Mouse (Mus musculus) spleen, postnatal 0 days (tissue): ENCODE data around the gene Noxa1. TPM values are rescaled to one million over a fixed set of nuclear protein-coding genes. Genes with fewer than 3 reads are reported as not detected.

Source experiments
- polyA plus RNA-seq: library from polyadenylated mRNA; unstranded; fragments of >200 nt; fragmentation: Nextera tagmentation; extraction: Ambion mirVana; gene quantifications from 2 replicates; pipeline ENCODE4 v1.2.1, GENCODE M21; 2015

Gene Noxa1
- polyA plus RNA-seq, result 0.07 and 0.21 TPM in 2 replicates

DNA sequence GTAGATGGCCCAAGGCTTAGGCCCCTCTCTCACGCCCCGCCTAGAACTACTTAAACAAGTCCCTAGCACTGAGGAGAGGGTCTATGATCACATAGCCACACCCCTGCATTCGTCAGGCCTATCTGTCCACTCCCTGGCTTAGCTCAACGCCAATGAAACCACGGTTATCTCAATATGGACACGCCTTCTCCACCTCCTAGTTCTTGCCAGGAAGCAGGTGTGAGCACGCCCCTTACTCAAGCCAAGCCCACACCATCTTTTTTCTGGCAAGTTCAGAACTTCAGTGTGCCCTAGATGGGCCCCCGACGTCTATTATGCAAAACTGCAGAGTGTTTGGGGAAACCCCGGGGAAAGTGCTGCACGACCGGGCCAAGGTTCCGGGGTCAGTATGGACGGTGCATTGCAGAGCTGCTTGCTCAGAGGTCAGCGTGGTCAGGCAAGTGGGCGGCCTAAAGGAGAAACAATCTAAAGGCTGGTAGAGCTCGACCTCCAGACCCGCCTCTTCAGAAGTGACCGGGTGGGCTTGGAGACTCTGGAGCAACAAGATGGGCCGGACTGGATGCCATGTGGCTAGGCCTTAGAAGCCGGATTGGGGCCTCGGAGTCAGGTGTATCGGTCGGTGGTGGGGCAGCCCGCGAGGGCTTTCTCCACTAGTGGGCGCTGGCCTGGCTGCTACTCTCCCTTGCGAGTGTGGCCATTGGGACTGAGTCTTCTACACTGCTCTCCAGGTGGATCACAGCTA, at the start of gene Noxa1:
TSS of gene Noxa1 (minus strand) at position 41 of the 742 bp plus-strand sequence.

DNA sequence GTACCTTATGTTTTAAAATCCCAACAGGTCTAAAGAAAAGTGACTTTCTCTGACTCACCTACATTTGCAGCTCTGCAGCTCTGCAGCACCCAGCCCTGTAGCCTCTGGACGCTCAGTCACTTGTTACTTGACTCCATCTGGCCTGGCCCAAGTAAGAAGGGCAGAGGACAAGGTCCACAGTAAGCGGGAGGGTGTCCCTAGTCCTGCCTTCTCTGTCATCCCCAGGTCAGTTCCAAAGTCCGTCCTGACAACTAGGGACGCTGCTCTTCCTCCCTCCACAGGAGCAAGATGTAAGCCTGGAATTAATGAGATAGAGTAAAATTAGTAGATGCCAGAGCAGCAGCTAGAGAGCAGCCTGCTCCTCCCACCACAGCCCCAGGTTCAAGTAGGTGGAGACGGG, 14.9 kb downstream of the Noxa1 start, which contains the start of gene Entpd8:
TSS of gene Entpd8 (plus strand) at position 229 of the 400 bp plus-strand sequence.

GRCm38 (mm10) chr2:25054221-25055067, 40.5 kb downstream of the Noxa1 start, which contains the start of gene Nsmf:
Gene Nsmf, plus strand, starts transcription at chr2:25054355.

Other genes starting within 250 kb of the Noxa1 start
- 25.0 and 28.0 TPM in 2 replicates for gene Ehmt1, start 175.5 kb downstream of the Noxa1 start, polyA plus RNA-seq
- gene Arrdc1, start 159.9 kb downstream of the Noxa1 start, polyA plus RNA-seq, result 39.2 and 50.4 TPM in 2 replicates
- gene Zmynd19, start 145.4 kb downstream of the Noxa1 start, polyA plus RNA-seq, result 13.4 and 15.2 TPM in 2 replicates
- 15.2 and 15.6 TPM in 2 replicates for gene Dph7, start 132.7 kb downstream of the Noxa1 start, polyA plus RNA-seq
- 97.8 and 105 TPM in 2 replicates for gene Mrpl41, start 120.1 kb downstream of the Noxa1 start, polyA plus RNA-seq
- 24.9 and 30.7 TPM in 2 replicates for gene Pnpla7, start 119.1 kb downstream of the Noxa1 start, polyA plus RNA-seq
- 16.5 and 22.2 TPM in 2 replicates for gene Nsmf, start 40.8 kb downstream of the Noxa1 start, polyA plus RNA-seq
- not detected in 2 replicates for gene Entpd8, start 14.8 kb downstream of the Noxa1 start, polyA plus RNA-seq
- 5.3 and 5.6 TPM in 2 replicates for gene Nrarp, start 85.6 kb upstream of the Noxa1 start, polyA plus RNA-seq
- gene Tor4a, start 101.7 kb upstream of the Noxa1 start, polyA plus RNA-seq, result 9.0 and 12.1 TPM in 2 replicates
- gene Nelfb, start 116.3 kb upstream of the Noxa1 start, polyA plus RNA-seq, result 46.6 and 50.8 TPM in 2 replicates
- not detected in 2 replicates for gene Stpg3, start 119.5 kb upstream of the Noxa1 start, polyA plus RNA-seq
- 0.82 and 1.2 TPM in 2 replicates for gene Fam166a, start 123.6 kb upstream of the Noxa1 start, polyA plus RNA-seq
- 605 and 682 TPM in 2 replicates for gene Tubb4b, start 129.6 kb upstream of the Noxa1 start, polyA plus RNA-seq
- gene Slc34a3, start 139.2 kb upstream of the Noxa1 start, polyA plus RNA-seq, result 0.07 TPM in 1 of 2 replicates, not detected in the other
- gene Rnf224, start 141.6 kb upstream of the Noxa1 start, polyA plus RNA-seq, result 0.10 TPM in 1 of 2 replicates, not detected in the other
- gene Rnf208, start 147.1 kb upstream of the Noxa1 start, polyA plus RNA-seq, result 0.69 and 0.85 TPM in 2 replicates
- gene Cysrt1, start 147.3 kb upstream of the Noxa1 start, polyA plus RNA-seq, result not detected in 2 replicates
- 2.9 and 3.5 TPM in 2 replicates for gene AL732309.1, start 151.7 kb upstream of the Noxa1 start, polyA plus RNA-seq
- 31.2 and 35.2 TPM in 2 replicates for gene Tmem203, start 160.3 kb upstream of the Noxa1 start, polyA plus RNA-seq
- 7.7 and 9.0 TPM in 2 replicates for gene Tprn, start 167.5 kb upstream of the Noxa1 start, polyA plus RNA-seq
- gene Ssna1, start 177.3 kb upstream of the Noxa1 start, polyA plus RNA-seq, result 176 and 182 TPM in 2 replicates
- gene Anapc2, start 177.3 kb upstream of the Noxa1 start, polyA plus RNA-seq, result 45.1 and 48.8 TPM in 2 replicates
- gene Tmem210, start 193.0 kb upstream of the Noxa1 start, polyA plus RNA-seq, result not detected in 2 replicates
- not detected in 2 replicates for gene Lrrc26, start 194.8 kb upstream of the Noxa1 start, polyA plus RNA-seq
- gene Grin1, start 224.0 kb upstream of the Noxa1 start, polyA plus RNA-seq, result 0.06 TPM in 1 of 2 replicates, not detected in the other
- gene Man1b1, start 237.2 kb upstream of the Noxa1 start, polyA plus RNA-seq, result 30.8 and 37.7 TPM in 2 replicates